Mouse (Mus musculus): ENCODE results near the gene Socs1. TPM values are rescaled to one million over a fixed set of nuclear protein-coding genes. Genes with fewer than 3 reads are reported as not detected.

The Socs1 gene
- total RNA-seq, 2 experiments from 2014 or later, result 0.45 to 0.62 TPM

GRCm38 (mm10) chr16:10768821-10769220, 16.5 kb downstream of the Socs1 start:
- intact Hi-C loops (cut with DNase I), result loop anchor here (5.0 kb wide), 3 partner anchors 82 to 127 kb away; no protein-coding TSS in a partner anchor

GRCm38 (mm10) chr16:10767158-10767557, 18.2 kb downstream of the Socs1 start:
- intact Hi-C loops (cut with DNase I), result loop anchor here (5.0 kb wide), 3 partner anchors 80 to 125 kb away; no protein-coding TSS in a partner anchor
- no peak for DNase-seq (ENCODE audit: low spot score)

More at GRCm38 (mm10) chr16:10768821-10769220, 16.5 kb downstream of the Socs1 start:
- no peak for DNase-seq (ENCODE audit: low spot score)

GRCm38 (mm10) chr16:10764323-10764722, 21.0 kb downstream of the Socs1 start:
- intact Hi-C loops (cut with DNase I), result no loop called here
- no peak for DNase-seq (ENCODE audit: low spot score)

GRCm38 (mm10) chr16:10763540-10764264, 21.6 kb downstream of the Socs1 start:
- DNase-seq (ENCODE audit: low spot score), result no peak
- intact Hi-C loops (cut with DNase I), result no loop called here

- intact Hi-C loops (cut with DNase I), result no loop called here
- no peak for DNase-seq (ENCODE audit: low spot score)
These were observed 22.7 kb downstream of the Socs1 start for GRCm38 (mm10) chr16:10762569-10763180.

GRCm38 (mm10) chr16:10761182-10761581, 24.2 kb downstream of the Socs1 start:
- intact Hi-C loops (cut with DNase I), result no loop called here
- DNase-seq (ENCODE audit: low spot score), result no peak

GRCm38 (mm10) chr16:10756168-10756567, 29.2 kb downstream of the Socs1 start:
- intact Hi-C loops (cut with DNase I), result no loop called here
- DNase-seq (ENCODE audit: low spot score), result no peak

GRCm38 (mm10) chr16:10754521-10755296, 30.6 kb downstream of the Socs1 start:
- DNase-seq (ENCODE audit: low spot score), result no peak
- intact Hi-C loops (cut with DNase I), result no loop called here

- no peak for DNase-seq (ENCODE audit: low spot score)
These were observed 35.5 kb downstream of the Socs1 start for GRCm38 (mm10) chr16:10749824-10750223.

GRCm38 (mm10) chr16:10749226-10749625, 36.1 kb downstream of the Socs1 start:
- intact Hi-C loops (cut with DNase I), result no loop called here

More at GRCm38 (mm10) chr16:10749824-10750223, 35.5 kb downstream of the Socs1 start:
- intact Hi-C loops (cut with DNase I), result no loop called here

GRCm38 (mm10) chr16:10741082-10741481, 44.3 kb downstream of the Socs1 start:
- DNase-seq (ENCODE audit: low spot score), result no peak
- intact Hi-C loops (cut with DNase I), result loop anchor here (2.0 to 5.0 kb wide), 2 partner anchors 41 to 50 kb away; no protein-coding TSS in a partner anchor

More at GRCm38 (mm10) chr16:10749226-10749625, 36.1 kb downstream of the Socs1 start:
- DNase-seq (ENCODE audit: low spot score), result no peak

- intact Hi-C loops (cut with DNase I), result loop anchor here (2.0 to 5.0 kb wide), 2 partner anchors 42 to 49 kb away; no protein-coding TSS in a partner anchor
- no peak for DNase-seq (ENCODE audit: low spot score)
These were observed 45.4 kb downstream of the Socs1 start for GRCm38 (mm10) chr16:10739854-10740398.

- intact Hi-C loops (cut with DNase I), result no loop called here
- no peak for DNase-seq (ENCODE audit: low spot score)
These were observed 46.5 kb downstream of the Socs1 start for GRCm38 (mm10) chr16:10738866-10739265.

- intact Hi-C loops (cut with DNase I), result no loop called here
- DNase-seq (ENCODE audit: low spot score), result no peak
These were observed 47.8 kb downstream of the Socs1 start for GRCm38 (mm10) chr16:10737571-10737970.

GRCm38 (mm10) chr16:10736364-10736763, 49.0 kb downstream of the Socs1 start:
- intact Hi-C loops (cut with DNase I), result no loop called here
- DNase-seq (ENCODE audit: low spot score), result no peak

- DNase-seq (ENCODE audit: low spot score), result no peak
- intact Hi-C loops (cut with DNase I), result no loop called here
These were observed 49.6 kb downstream of the Socs1 start for GRCm38 (mm10) chr16:10735781-10736180.

- no peak for DNase-seq (ENCODE audit: low spot score)
- intact Hi-C loops (cut with DNase I), result no loop called here
These were observed 52.9 kb downstream of the Socs1 start for GRCm38 (mm10) chr16:10732421-10732820.

All from heart, postnatal 25 days (tissue).